ENCODE assay signal across 8 mouse cellular contexts in genomic region chr11:120259792-120260768, GRCm38 (mm10). TPM values are rescaled to one million over a fixed set of nuclear protein-coding genes. Genes with fewer than 3 reads are reported as not detected.
A peak's percentile ranks its signal among the peaks of the same experiment; 100 is the strongest.
DNase-seq lines count a peak whose midpoint lies in the region; ATAC-seq lines count a peak whose summit lies in the region.

No protein-coding gene starts in this region.

- no peak for ATAC-seq in activated CD4-positive, CD25-positive, alpha-beta regulatory T cell, adult 4 months

- DNase-seq in cerebellum, adult 9-10 months, result peak; percentile 56
- no peak for DNase-seq in cerebellum, adult 8-10 months
- peak; percentile 66 for DNase-seq in retina, postnatal 1 day
- no peak for DNase-seq in retina, embryonic 14.5 days (ENCODE audit: low spot score)
- DNase-seq in layer of hippocampus, postnatal 36 days, result peak; percentile 59 to 68
- DNase-seq in right cerebral cortex, postnatal 4 days, result peak; percentile 68
- DNase-seq in embryo, embryonic 10 days (ENCODE audit: low spot score), result no peak

RNA-seq across cellular contexts. Expression of gene Bahcc1, which starts 27.3 kb away (rescaled TPM):
- total RNA-seq in layer of hippocampus, postnatal 36 days (2021), result 10 to 100 TPM; 19.6 to 20.0 TPM
- polyA plus RNA-seq in activated CD4-positive, CD25-positive, alpha-beta regulatory T cell, adult 4 months (2017; shearing (Covaris generic)), result not detected

Comparison
In these comparisons a context has a peak if more than half of its experiments do, and no peak if none do; other contexts are left out.
1. DNase-seq: peak in cerebellum, adult 9-10 months (single experiment), retina, postnatal 1 day (single experiment), layer of hippocampus, postnatal 36 days (2 of 2) and right cerebral cortex, postnatal 4 days (single experiment); none in cerebellum, adult 8-10 months (single experiment), retina, embryonic 14.5 days (single experiment) and embryo, embryonic 10 days (single experiment).